Mouse (Mus musculus) cerebellum, postnatal 14 days (tissue): ENCODE results near the gene Eef1akmt1.

Experiments used
- DNase-seq, 2 experiments: peaks; one replicate each; pipeline ENCODE4 v3.0.0; 2021; ENCODE audit warnings: mixed read lengths in 2 of 2

Gene Eef1akmt1

GRCm38 (mm10) chr14:57523762-57524161 is 47.6 kb downstream of the Eef1akmt1 start:
- DNase-seq, result no peak

DNA sequence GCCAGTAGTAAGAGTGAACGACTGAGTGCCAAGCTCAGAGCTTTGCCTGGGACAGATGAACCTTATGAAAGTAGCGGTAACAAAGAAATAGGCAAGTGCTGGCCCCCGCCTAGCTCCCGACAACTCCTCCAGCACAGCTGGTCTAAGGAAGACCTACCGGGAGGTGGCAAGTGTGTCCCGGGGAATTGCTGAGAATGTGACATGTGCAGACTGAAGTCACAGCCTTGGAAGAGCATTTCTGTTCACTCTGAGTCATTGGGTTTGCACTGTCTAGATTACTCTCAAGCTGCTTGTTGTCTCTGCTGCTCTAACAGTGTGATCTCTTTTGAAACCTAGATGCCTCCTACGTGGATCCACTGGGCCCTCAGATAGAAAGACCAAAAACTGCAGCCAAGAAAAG is 54.4 kb downstream of the Eef1akmt1 start:
- no peak for DNase-seq

DNA sequence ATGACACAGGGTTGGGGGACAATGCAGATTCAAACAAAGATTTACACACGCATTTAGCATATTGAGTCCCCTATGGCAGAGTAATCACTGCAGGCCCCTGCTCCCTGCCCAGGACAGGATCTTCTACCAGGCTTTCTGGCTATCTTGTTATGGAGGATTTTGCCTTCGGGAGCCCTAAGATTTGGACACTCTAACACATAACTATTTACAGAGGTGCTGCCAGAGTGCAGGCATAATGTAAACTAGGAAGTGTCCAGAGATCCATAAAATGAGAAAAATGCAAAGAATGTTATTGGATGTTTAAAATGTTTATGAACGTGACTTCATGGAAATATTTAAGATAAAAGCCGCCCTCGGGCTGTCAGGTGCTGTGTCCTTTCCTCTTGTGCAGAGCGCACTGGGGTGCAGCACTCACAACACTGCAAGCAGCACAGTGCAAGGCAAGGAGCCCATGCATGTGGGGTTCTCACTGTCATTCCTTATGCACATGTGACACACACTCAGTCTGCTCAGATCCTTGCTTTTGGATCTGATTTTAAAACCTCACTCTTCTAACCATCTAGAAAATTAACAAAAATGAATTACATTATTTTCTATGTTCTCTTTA is 56.2 kb downstream of the Eef1akmt1 start:
- DNase-seq, result no peak

- peak in 1 of 2 experiments; percentile 16 for DNase-seq
These were observed 61.9 kb downstream of the Eef1akmt1 start for GRCm38 (mm10) chr14:57509554-57509953.

DNA sequence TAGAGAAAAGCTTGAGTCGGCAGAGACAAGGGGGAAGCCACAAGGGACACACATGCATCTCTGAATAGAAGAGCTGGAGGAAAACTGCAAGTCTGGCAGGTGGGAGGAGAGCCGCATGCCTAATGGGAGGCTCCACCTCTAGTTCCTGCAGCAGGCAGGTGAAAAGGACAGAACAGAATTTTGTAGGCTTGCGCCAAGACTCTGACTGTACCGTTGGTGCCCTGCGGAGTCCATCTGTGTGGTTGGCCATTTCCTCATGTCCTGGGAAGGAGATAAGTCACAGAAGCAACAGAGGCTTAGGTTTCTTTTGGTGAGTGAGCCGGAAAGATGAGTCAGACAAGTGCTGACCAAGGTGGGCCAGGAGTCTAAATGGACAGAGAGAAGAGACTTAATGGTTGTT is 67.7 kb downstream of the Eef1akmt1 start:
- peak; percentile 86 to 92 for DNase-seq
